Mouse (Mus musculus) liver (tissue): ENCODE results near the gene Tas2r113.
"Not testable (repeated sequence)": the region's sequence is repeated elsewhere in the genome, so short reads cannot be mapped to it uniquely, and the experiment has no call there.

ENCODE experiments used
- DNase-seq: peaks from one replicate; pipeline ENCODE4 v3.0.0-alpha.2; 2020; ENCODE audit warnings: mixed read lengths

Tas2r113 gene

GRCm38 (mm10) chr6:132892711-132893110 lies at the start of gene Tas2r113:
Gene Tas2r113, plus strand, starts transcription at chr6:132893011.
- DNase-seq = no peak

GRCm38 (mm10) chr6:132846842-132847241 lies 46.0 kb upstream of the Tas2r113 start, which contains the start of gene Tas2r123:
Gene Tas2r123, plus strand, starts transcription at chr6:132847142.
- no peak for DNase-seq

GRCm38 (mm10) chr6:132855138-132855537 lies 37.7 kb upstream of the Tas2r113 start, which contains the start of gene Tas2r116:
Gene Tas2r116, plus strand, starts transcription at chr6:132855438.
- DNase-seq = no peak

- DNase-seq = no peak
Observed at GRCm38 (mm10) chr6:132867708-132868107, 25.1 kb upstream of the Tas2r113 start, which contains the start of gene Tas2r110. Gene Tas2r110, plus strand, starts transcription at chr6:132868008.

- no peak for DNase-seq
Observed at GRCm38 (mm10) chr6:132909351-132909750, 16.5 kb downstream of the Tas2r113 start, which contains the start of gene Tas2r125. Gene Tas2r125, plus strand, starts transcription at chr6:132909651.

- DNase-seq = not testable (repeated sequence)
Observed at GRCm38 (mm10) chr6:132941376-132941775, 48.6 kb downstream of the Tas2r113 start.
